Mouse (Mus musculus) heart, postnatal 25 days (tissue): ENCODE results near the gene Grsf1. TPM values are rescaled to one million over a fixed set of nuclear protein-coding genes. Genes with fewer than 3 reads are reported as not detected.

Source experiments
- DNase-seq: peaks from one replicate; pipeline ENCODE4 v3.0.0; 2022; ENCODE audit warnings: low spot score
- intact Hi-C: fragments of 180-260 bp; cut with DNase I; formaldehyde crosslinking; loops from one replicate; pipeline ENCODE4 v1.15.1; 2025
- total RNA-seq, 2 experiments: library from RNA; stranded (reverse); gene quantifications; 2 replicates each; pipeline ENCODE4 v1.2.3; 2021

Gene Grsf1
- 100 to 1,000 TPM; 206 to 221 TPM for total RNA-seq

DNA sequence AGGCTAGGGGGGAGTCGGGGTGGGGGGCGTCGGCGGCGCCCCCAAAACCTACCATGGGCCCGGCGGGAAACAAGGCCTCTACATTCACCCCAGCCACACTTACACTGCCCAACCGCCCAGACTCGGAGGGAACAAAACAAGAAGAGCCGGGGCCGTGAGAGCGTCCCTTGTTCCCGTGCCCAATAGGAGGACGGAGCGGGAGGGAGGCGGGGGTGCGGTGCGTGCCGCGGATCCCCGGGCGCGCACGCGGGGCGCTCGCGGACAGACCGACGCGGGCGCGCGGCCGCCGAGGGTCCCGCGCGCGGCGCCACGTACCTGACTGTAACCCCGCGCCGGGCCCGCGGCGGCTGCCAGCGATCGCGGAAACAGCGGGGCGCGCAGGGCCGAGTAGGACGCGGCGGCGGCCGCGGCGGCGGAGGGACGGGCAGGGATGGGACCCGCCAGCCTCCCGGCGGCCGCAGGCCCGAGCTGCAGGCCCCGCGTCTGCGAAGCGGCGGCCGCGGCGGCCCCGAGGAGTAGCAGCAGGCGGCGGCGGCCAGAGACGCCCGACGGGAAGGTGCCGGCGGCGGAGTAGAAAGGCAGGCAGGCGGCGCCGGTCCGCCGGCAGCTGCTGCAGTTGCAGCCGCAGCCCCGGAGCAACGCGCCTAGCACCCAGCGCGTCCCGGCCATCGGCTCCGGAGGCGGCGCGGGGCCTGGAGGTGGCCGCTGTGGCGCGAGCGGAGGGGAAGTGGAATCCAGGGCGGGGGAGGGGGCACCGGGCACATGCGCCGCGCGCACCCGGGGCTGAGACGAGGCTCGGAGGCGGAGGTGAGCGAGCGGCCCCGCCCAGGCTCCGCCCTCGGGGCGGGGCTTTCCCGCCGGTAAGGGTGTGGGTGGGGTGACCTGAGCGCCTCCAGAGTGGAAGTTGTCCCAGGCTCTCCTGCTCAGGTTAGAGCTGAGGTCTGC lies at the start of gene Grsf1:
Gene Grsf1 (minus strand): TSS at position 729 of the 945 bp plus-strand sequence.
- intact Hi-C loops: loop anchor here (5.0 kb wide), 2 partner anchors 87 to 118 kb away; partner anchors contain the start of gene Dck
- DNase-seq: peak; percentile 81

GRCm38 (mm10) chr5:88724030-88724429 lies 48.1 kb upstream of the Grsf1 start:
- intact Hi-C loops: no loop called here
- DNase-seq: no peak

DNA sequence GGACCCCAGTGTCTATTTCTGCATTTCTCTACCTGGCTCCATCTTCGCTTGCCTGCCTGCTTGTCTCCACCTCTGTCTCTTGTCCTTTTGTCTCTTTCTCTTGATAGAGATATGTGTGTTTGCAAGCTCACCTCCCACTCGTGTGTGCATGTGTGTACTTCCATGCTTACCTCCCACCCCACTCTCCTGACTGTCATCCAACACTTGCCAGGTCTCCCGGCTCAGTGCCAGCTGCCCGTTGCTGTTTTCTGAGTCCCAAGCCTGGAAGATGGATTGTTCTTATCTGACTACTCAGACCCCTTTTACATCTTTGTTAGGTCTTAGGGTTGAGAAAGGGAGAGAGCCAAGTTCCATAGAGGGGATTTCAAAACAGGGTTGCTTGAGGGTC lies 46.2 kb upstream of the Grsf1 start:
- DNase-seq: no peak
- intact Hi-C loops: no loop called here

DNA sequence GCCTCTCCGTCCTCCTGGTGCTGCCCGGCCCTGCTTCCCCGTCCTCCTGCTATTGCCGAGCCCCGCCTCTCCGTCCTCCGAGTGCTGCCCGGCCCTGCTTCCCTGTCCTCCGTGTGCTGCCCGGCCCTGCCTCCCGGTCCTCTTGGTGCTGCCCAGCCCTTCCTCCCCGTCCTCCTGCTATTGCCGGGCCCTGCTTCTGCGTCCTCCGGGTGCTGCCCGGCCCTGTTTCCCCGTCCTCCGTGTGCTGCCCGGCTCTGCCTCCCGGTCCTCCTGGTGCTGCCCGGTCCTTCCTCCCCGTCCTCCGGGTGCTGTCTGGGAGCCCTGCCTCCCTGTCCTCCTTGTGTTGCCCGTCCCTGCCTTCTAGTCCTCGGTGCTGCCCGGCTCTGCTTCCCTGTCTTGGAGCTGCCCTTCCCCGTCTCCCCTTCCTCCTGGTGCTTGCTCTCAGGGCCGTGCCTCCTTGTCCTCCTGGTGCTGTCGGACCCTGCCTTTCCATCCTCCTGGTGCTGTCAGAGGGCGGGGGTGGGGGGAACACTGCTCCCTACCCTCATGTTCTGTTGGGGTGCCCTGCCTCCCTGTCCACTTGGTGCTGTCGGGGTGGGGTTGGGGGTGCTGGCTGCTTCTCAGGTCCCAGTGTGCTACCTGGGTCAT lies 45.7 kb upstream of the Grsf1 start:
- no peak for DNase-seq
- intact Hi-C loops: loop anchor here (2.0 kb wide), 2 partner anchors 43 kb away; partner anchors contain the start of gene Dck

DNA sequence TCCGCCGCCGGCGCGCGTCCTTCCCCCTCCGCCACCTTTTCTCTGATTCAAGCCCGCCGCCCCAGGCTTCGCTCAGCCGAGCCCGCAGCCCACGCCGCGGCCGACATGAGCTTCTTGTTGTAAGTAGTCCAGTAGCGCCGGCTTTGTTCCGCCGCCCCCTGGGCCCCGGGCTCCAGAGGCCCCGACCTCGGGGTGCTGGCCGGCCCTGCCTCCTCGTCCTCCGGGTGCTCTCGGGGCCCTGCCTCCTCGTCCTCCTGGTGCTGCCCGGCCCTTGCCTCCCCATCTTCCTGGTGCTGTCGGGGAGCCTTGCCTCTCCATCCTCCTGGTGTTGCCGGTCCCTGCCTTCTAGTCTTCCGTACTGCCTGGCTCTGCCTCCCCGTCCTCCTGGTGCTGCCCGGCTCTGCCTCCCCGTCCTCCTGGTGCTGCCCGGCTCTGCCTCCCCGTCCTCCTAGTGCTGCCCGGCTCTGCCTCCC lies 45.1 kb upstream of the Grsf1 start:
- DNase-seq: no peak
- intact Hi-C loops: loop anchor here (2.0 kb wide), 2 partner anchors 42 to 44 kb away; partner anchors contain the start of gene Dck

- intact Hi-C loops: loop anchor here (2.0 kb wide), 2 partner anchors 42 to 44 kb away; partner anchors contain the start of gene Dck
- DNase-seq: peak; percentile 95
Measured at GRCm38 (mm10) chr5:88720116-88721002, 44.4 kb upstream of the Grsf1 start, which contains the start of gene Mob1b. TSS of gene Mob1b (plus strand) at chr5:88720855.

- intact Hi-C loops: no loop called here
- no peak for DNase-seq
Measured at GRCm38 (mm10) chr5:88716983-88717382, 41.0 kb upstream of the Grsf1 start.

GRCm38 (mm10) chr5:88712328-88712727 lies 36.4 kb upstream of the Grsf1 start:
- DNase-seq: no peak
- intact Hi-C loops: no loop called here

DNA sequence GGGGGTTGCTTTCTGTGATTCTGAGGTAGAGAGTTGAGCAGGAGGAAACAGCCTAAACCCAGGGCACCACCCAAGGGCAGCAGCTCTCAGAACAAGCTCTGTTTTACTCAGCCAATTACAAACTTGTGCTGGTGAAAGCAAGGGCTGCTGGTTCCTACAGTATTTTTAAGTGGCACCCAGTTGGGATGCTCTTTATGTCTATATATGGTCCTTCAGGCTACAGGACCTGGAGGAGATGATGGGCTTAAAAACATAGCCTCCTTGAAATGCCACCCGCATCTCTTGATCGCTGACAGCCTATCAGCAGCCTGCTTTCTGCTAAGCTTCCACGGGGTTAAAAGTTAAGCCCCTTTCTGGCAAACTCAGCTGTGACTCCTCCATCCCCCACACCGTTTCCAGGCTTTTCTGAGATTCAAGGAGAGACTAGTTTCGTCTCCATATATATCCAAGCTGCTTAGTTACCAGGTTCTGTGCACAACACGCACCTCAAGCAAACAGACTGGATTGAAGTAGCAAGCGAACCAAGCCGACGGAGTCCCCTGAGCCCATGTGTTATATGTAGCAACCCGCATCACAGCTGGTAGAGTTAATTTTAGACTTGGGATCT lies 35.8 kb upstream of the Grsf1 start:
- no peak for DNase-seq
- intact Hi-C loops: no loop called here

GRCm38 (mm10) chr5:88711128-88711527 lies 35.2 kb upstream of the Grsf1 start:
- DNase-seq: no peak
- intact Hi-C loops: no loop called here

DNA sequence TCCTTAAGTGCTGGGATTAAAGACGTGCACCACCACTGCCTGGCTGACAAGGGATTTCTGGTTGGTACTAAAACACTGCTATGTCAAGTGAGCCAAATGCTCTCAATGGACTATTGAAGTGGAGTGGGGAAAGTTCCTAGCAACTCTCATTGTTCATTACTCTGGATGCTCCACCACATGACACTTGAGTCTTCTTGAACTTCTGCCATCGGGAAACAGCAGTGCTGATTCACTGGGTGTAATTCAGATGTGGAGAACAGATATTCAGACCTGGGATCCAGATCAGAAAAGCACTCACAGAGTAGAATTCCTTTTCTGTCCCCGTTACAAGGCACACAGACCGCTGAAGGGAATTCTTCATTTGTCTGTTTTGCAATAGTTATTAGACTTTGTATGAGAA lies 27.6 kb upstream of the Grsf1 start:
- intact Hi-C loops: no loop called here
- DNase-seq: no peak

- intact Hi-C loops: no loop called here
- no peak for DNase-seq
Measured at GRCm38 (mm10) chr5:88702041-88702440, 26.1 kb upstream of the Grsf1 start.

- intact Hi-C loops: no loop called here
- DNase-seq: no peak
Measured at GRCm38 (mm10) chr5:88699251-88699913, 23.4 kb upstream of the Grsf1 start.

DNA sequence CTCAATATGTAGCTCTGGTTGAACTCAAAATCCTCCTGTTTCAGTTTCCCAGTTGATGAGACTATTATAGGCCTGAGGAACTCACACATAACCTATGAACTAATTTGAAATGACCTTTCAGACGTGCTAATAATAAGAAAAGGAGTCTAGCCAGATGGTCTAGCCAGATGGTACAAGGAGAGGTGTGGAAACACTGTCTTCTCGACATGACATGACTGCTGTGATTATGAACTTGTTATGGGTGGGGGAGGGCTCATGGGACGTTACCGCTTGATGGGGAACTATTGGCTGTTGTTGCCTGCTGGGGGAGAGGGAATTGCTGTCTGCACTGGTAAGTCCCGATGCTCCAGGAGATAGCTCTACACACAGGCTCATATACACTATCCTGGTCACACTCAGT lies 21.3 kb upstream of the Grsf1 start:
- intact Hi-C loops: no loop called here

GRCm38 (mm10) chr5:88693057-88693456 lies 17.1 kb upstream of the Grsf1 start:
- intact Hi-C loops: no loop called here

More for the DNA sequence above, 21.3 kb upstream of the Grsf1 start:
- DNase-seq: no peak

GRCm38 (mm10) chr5:88692586-88692985 lies 16.6 kb upstream of the Grsf1 start:
- no peak for DNase-seq
- intact Hi-C loops: no loop called here

More at GRCm38 (mm10) chr5:88693057-88693456, 17.1 kb upstream of the Grsf1 start:
- no peak for DNase-seq

GRCm38 (mm10) chr5:88691506-88692095 lies 15.6 kb upstream of the Grsf1 start:
- no peak for DNase-seq
- intact Hi-C loops: no loop called here
